Mouse (Mus musculus) heart, embryonic 12.5 days (tissue): ENCODE measurements around the gene Cox7a2l. TPM values are rescaled to one million over a fixed set of nuclear protein-coding genes. Genes with fewer than 3 reads are reported as not detected.

Experiments used
- ATAC-seq: fragments of 200-750 bp; cut with Nextera tagmentation; 2 replicates; pipeline ENCODE4 v1.8.0; 2017; ENCODE audit warnings: moderate TSS enrichment, moderate library complexity; ENCODE audit not compliant: insufficient number of reproducible peaks, low FRiP score
- H3K27ac ChIP-seq: fragments of 300-500 bp; sonication (generic); 2 replicates; pipeline ENCODE4 v1.5.1; 2016; ENCODE audit warnings: mild to moderate bottlenecking, moderate library complexity; ENCODE audit not compliant: poor library complexity, severe bottlenecking
- H3K27me3 ChIP-seq: fragments of 300-500 bp; sonication (generic); replicated peaks from 2 replicates; pipeline ENCODE4 v1.6.1; 2016; ENCODE audit warnings: mild to moderate bottlenecking, moderate library complexity
- H3K36me3 ChIP-seq: fragments of 300-500 bp; sonication (generic); 2 replicates; pipeline ENCODE4 v1.6.1; 2016; ENCODE audit warnings: mild to moderate bottlenecking, moderate library complexity
- H3K4me1 ChIP-seq: fragments of 300-500 bp; sonication (generic); replicated peaks from 2 replicates; pipeline ENCODE4 v1.6.1; 2016; ENCODE audit warnings: mild to moderate bottlenecking
- H3K4me2 ChIP-seq: fragments of 300-500 bp; sonication (generic); 2 replicates; pipeline ENCODE4 v1.6.1; 2016; ENCODE audit warnings: mild to moderate bottlenecking, moderate library complexity
- H3K4me3 ChIP-seq: fragments of 300-500 bp; sonication (generic); 2 replicates; pipeline ENCODE4 v1.5.1; 2016; ENCODE audit warnings: mild to moderate bottlenecking
- H3K9ac ChIP-seq: fragments of 300-500 bp; sonication (generic); 2 replicates; pipeline ENCODE4 v1.6.1; 2016; ENCODE audit warnings: mild to moderate bottlenecking, moderate library complexity
- H3K9me3 ChIP-seq: fragments of 300-500 bp; sonication (generic); replicated peaks from 2 replicates; pipeline ENCODE4 v1.6.1; 2016; ENCODE audit warnings: mild to moderate bottlenecking, moderate library complexity
- WGBS: fragments of 180-500 bp; shearing (Covaris S2); methylation state at CpG from one replicate; pipeline ENCODE4 v1.1.7; 2016; 5-methylcytosine and 5-hydroxymethylcytosine counted together
- polyA plus RNA-seq: library from polyadenylated mRNA; unstranded; fragments of >200 nt; fragmentation: Nextera tagmentation; extraction: Ambion mirVana; gene quantifications from 2 replicates; pipeline ENCODE4 v1.2.1, GENCODE M21; 2016

Gene Cox7a2l
- polyA plus RNA-seq, 1 experiment from 2014 or later: 188 TPM

- Histone ChIP-seq H3K4me3 (peak overlapping the region; percentile 50), H3K4me1 (peaks cover 13% of the 10 kb centered on the region), H3K36me3 (no peaks in the 10 kb centered on the region), H3K4me2 (peak overlapping the region; percentile 71), H3K27ac (no peak overlapping the region), H3K9ac (peak overlapping the region; percentile 55; the same call in 1 of the 2 replicates), H3K27me3 (peaks cover 41% of the 10 kb centered on the region), H3K9me3 (no peaks in the 10 kb centered on the region)
- no peak for ATAC-seq
- 9% methylated on average over 35 of the region's 35 CpGs for WGBS
Measured at GRCm38 (mm10) chr17:83545756-83546742, 28.9 kb upstream of the Cox7a2l start.

- Histone ChIP-seq H3K27me3 (peaks cover 41% of the 10 kb centered on the region), H3K4me3 (peak overlapping the region; percentile 50), H3K4me1 (peaks cover 13% of the 10 kb centered on the region), H3K4me2 (peak overlapping the region; percentile 71), H3K9me3 (no peaks in the 10 kb centered on the region), H3K36me3 (no peaks in the 10 kb centered on the region), H3K27ac (no peak overlapping the region), H3K9ac (0 out of 2 replicates have a peak overlapping the region, but pooled peaks have one; percentile 55)
- 77% methylated on average over 6 of the region's 6 CpGs for WGBS
- ATAC-seq: no peak
Measured at GRCm38 (mm10) chr17:83545259-83545658, 28.1 kb upstream of the Cox7a2l start.

GRCm38 (mm10) chr17:83542424-83542823, 25.3 kb upstream of the Cox7a2l start:
- Histone ChIP-seq H3K36me3 (no peaks in the 10 kb centered on the region), H3K4me3 (no peak overlapping the region), H3K9ac (no peak overlapping the region), H3K27ac (no peak overlapping the region), H3K9me3 (no peaks in the 10 kb centered on the region), H3K27me3 (peaks cover 37% of the 10 kb centered on the region), H3K4me1 (peaks cover 7% of the 10 kb centered on the region), H3K4me2 (no peak overlapping the region)
- ATAC-seq: no peak
- 78% methylated on average over 2 of the region's 2 CpGs for WGBS

- Histone ChIP-seq H3K36me3 (no peaks in the 10 kb centered on the region), H3K9ac (no peak overlapping the region), H3K4me3 (no peak overlapping the region), H3K27ac (no peak overlapping the region), H3K4me2 (no peak overlapping the region), H3K27me3 (peaks cover 16% of the 10 kb centered on the region), H3K9me3 (peaks cover under 1% of the 10 kb centered on the region), H3K4me1 (no peaks in the 10 kb centered on the region)
- ATAC-seq: no peak
- WGBS: 59% methylated on average over 12 of the region's 12 CpGs
Measured at GRCm38 (mm10) chr17:83539262-83540037, 22.3 kb upstream of the Cox7a2l start.

GRCm38 (mm10) chr17:83538694-83539093, 21.6 kb upstream of the Cox7a2l start:
- no peak overlapping the region for H3K4me3 ChIP-seq
- 68% methylated on average over 1 of the region's 1 CpGs for WGBS
- peaks cover 7% of the 10 kb centered on the region for H3K9me3 ChIP-seq

GRCm38 (mm10) chr17:83538141-83538540, 21.0 kb upstream of the Cox7a2l start:
- H3K9me3 ChIP-seq: peaks cover 7% of the 10 kb centered on the region
- no peaks in the 10 kb centered on the region for H3K4me1 ChIP-seq
- no peak overlapping the region for H3K9ac ChIP-seq
- H3K4me3 ChIP-seq: no peak overlapping the region
- ATAC-seq: no peak
- no peaks in the 10 kb centered on the region for H3K36me3 ChIP-seq
- H3K27ac ChIP-seq: no peak overlapping the region
- H3K4me2 ChIP-seq: no peak overlapping the region
- 76% methylated on average over 9 of the region's 9 CpGs for WGBS
- peaks cover 12% of the 10 kb centered on the region; the same call in 1 of the 2 replicates for H3K27me3 ChIP-seq

More at GRCm38 (mm10) chr17:83538694-83539093, 21.6 kb upstream of the Cox7a2l start:
- Histone ChIP-seq H3K9ac (no peak overlapping the region), H3K27ac (no peak overlapping the region), H3K36me3 (no peaks in the 10 kb centered on the region), H3K4me2 (no peak overlapping the region), H3K4me1 (no peaks in the 10 kb centered on the region), H3K27me3 (peaks cover 12% of the 10 kb centered on the region; the same call in 1 of the 2 replicates)
- ATAC-seq: no peak

GRCm38 (mm10) chr17:83533150-83533549, 16.0 kb upstream of the Cox7a2l start:
- no peak overlapping the region for H3K4me2 ChIP-seq
- no peak for ATAC-seq
- H3K27ac ChIP-seq: no peak overlapping the region
- H3K36me3 ChIP-seq: no peaks in the 10 kb centered on the region
- peaks cover 7% of the 10 kb centered on the region; the same call in 1 of the 2 replicates for H3K27me3 ChIP-seq
- peaks cover 7% of the 10 kb centered on the region for H3K9me3 ChIP-seq
- no peak overlapping the region for H3K9ac ChIP-seq
- 76% methylated on average over 9 of the region's 9 CpGs for WGBS
- no peak overlapping the region for H3K4me3 ChIP-seq
- H3K4me1 ChIP-seq: peaks cover 8% of the 10 kb centered on the region

GRCm38 (mm10) chr17:83527651-83528381, 10.7 kb upstream of the Cox7a2l start:
- H3K9me3 ChIP-seq: no peaks in the 10 kb centered on the region
- H3K9ac ChIP-seq: peak overlapping the region; percentile 32; the same call in 1 of the 2 replicates
- peak; percentile 80 for ATAC-seq
- H3K27ac ChIP-seq: peak overlapping the region; percentile 80
- WGBS: 9% methylated on average over 17 of the region's 17 CpGs
- peak overlapping the region; percentile 66 for H3K4me2 ChIP-seq
- peak overlapping the region; percentile 33 for H3K4me3 ChIP-seq
- no peaks in the 10 kb centered on the region for H3K36me3 ChIP-seq
- peaks cover 38% of the 10 kb centered on the region for H3K4me1 ChIP-seq
- H3K27me3 ChIP-seq: no peaks in the 10 kb centered on the region

- 27% methylated on average over 13 of the region's 13 CpGs for WGBS
- ATAC-seq: peak; percentile 85
Measured at GRCm38 (mm10) chr17:83526624-83527532, 9.7 kb upstream of the Cox7a2l start.

More at GRCm38 (mm10) chr17:83526624-83527532, 9.7 kb upstream of the Cox7a2l start:
- H3K4me1 ChIP-seq: peaks cover 38% of the 10 kb centered on the region
- peak overlapping the region; percentile 66 for H3K4me2 ChIP-seq
- H3K36me3 ChIP-seq: no peaks in the 10 kb centered on the region
- H3K9ac ChIP-seq: no peak overlapping the region
- peak overlapping the region; percentile 80 for H3K27ac ChIP-seq
- peak overlapping the region; percentile 33 for H3K4me3 ChIP-seq
- no peaks in the 10 kb centered on the region for H3K27me3 ChIP-seq
- H3K9me3 ChIP-seq: no peaks in the 10 kb centered on the region
